ENCODE assay signal across 27 mouse cellular contexts in genomic region chr16:59836304-59836703, GRCm38 (mm10).
A peak's percentile ranks its signal among the peaks of the same experiment; 100 is the strongest.
DNase-seq lines count a peak whose midpoint lies in the region; ATAC-seq and TF ChIP-seq lines count a peak whose summit lies in the region.
"Had no signal": no experiment of that assay in that cellular context is flagged by ENCODE, and none has a peak within 500 bp of the region (broad histone marks: within the 10 kb centered on the region; RNA-seq: fewer than 3 reads in every experiment).

No protein-coding gene starts in this region.

- no peaks in the 10 kb centered on the region for H3K36me3 ChIP-seq in hindbrain, embryonic 13.5 days
- H3K36me3 ChIP-seq in hindbrain, embryonic 11.5 days (ENCODE audit: control insufficient read depth, insufficient read depth, low read length): no peaks in the 10 kb centered on the region
- no peaks in the 10 kb centered on the region for H3K36me3 ChIP-seq in midbrain, postnatal 0 days (ENCODE audit: insufficient read depth, low read length)
- H3K36me3 ChIP-seq in midbrain, embryonic 13.5 days: no peaks in the 10 kb centered on the region
- H3K36me3 ChIP-seq in hindbrain, embryonic 15.5 days: no peaks in the 10 kb centered on the region
- H3K36me3 ChIP-seq: embryonic facial prominence, embryonic 10.5 days; embryonic facial prominence, embryonic 13.5 days; forebrain, embryonic 12.5 days; forebrain, embryonic 15.5 days; G1E; heart, embryonic 12.5 days; heart, embryonic 15.5 days had no signal

- peak; percentile 60; the same call in 1 of the 2 replicates for ATAC-seq in hindbrain, embryonic 13.5 days (ENCODE audit: low FRiP score)
- ATAC-seq in hindbrain, embryonic 11.5 days (ENCODE audit: low FRiP score): no peak
- no peak for ATAC-seq in midbrain, postnatal 0 days (ENCODE audit: low FRiP score)
- ATAC-seq in midbrain, embryonic 13.5 days: no peak
- 0 out of 2 replicates have a peak, but pooled peaks have one; percentile 38 for ATAC-seq in hindbrain, embryonic 15.5 days (ENCODE audit: low FRiP score, low read depth)
- ATAC-seq: forebrain, embryonic 15.5 days; intestine, postnatal 0 days; Patski had no signal

- no peak overlapping the region for H3K9ac ChIP-seq in hindbrain, embryonic 13.5 days
- no peak overlapping the region for H3K9ac ChIP-seq in hindbrain, embryonic 11.5 days (ENCODE audit: low read depth, low read length)
- no peak overlapping the region for H3K9ac ChIP-seq in midbrain, postnatal 0 days (replicated peaks; ENCODE audit: low read length, poor library complexity, severe bottlenecking)
- H3K9ac ChIP-seq in midbrain, embryonic 13.5 days (replicated peaks): no peak overlapping the region
- no peak overlapping the region for H3K9ac ChIP-seq in hindbrain, embryonic 15.5 days
- H3K9ac ChIP-seq: embryonic facial prominence, embryonic 13.5 days; forebrain, embryonic 12.5 days; forebrain, embryonic 15.5 days; heart, embryonic 12.5 days; heart, embryonic 15.5 days had no signal

- no peaks in the 10 kb centered on the region for H3K27me3 ChIP-seq in hindbrain, embryonic 13.5 days
- no peaks in the 10 kb centered on the region for H3K27me3 ChIP-seq in hindbrain, embryonic 11.5 days (ENCODE audit: control insufficient read depth, insufficient read depth, low read length)
- no peaks in the 10 kb centered on the region for H3K27me3 ChIP-seq in midbrain, postnatal 0 days (ENCODE audit: insufficient read depth, low read length)
- no peaks in the 10 kb centered on the region for H3K27me3 ChIP-seq in midbrain, embryonic 13.5 days
- no peaks in the 10 kb centered on the region for H3K27me3 ChIP-seq in hindbrain, embryonic 15.5 days
- H3K27me3 ChIP-seq: CH12.LX; embryonic facial prominence, embryonic 13.5 days; forebrain, embryonic 12.5 days; forebrain, embryonic 15.5 days; heart, embryonic 12.5 days; heart, embryonic 15.5 days had no signal

- 66% methylated on average over 10 of the region's 10 CpGs for WGBS in hindbrain, embryonic 13.5 days
- WGBS in hindbrain, embryonic 11.5 days: 82% methylated on average over 10 of the region's 10 CpGs
- 80% methylated on average over 10 of the region's 10 CpGs for whole genome bisulfite sequencing in midbrain, postnatal 0 days
- WGBS in midbrain, embryonic 13.5 days: 89% methylated on average over 10 of the region's 10 CpGs
- 53% methylated on average over 10 of the region's 10 CpGs for WGBS in hindbrain, embryonic 15.5 days

- no peak overlapping the region for H3K4me3 ChIP-seq in hindbrain, embryonic 13.5 days
- H3K4me3 ChIP-seq in hindbrain, embryonic 11.5 days (ENCODE audit: low read depth, low read length): no peak overlapping the region
- no peak overlapping the region for H3K4me3 ChIP-seq in midbrain, postnatal 0 days (ENCODE audit: low read depth, low read length)
- no peak overlapping the region for H3K4me3 ChIP-seq in midbrain, embryonic 13.5 days (replicated peaks)
- no peak overlapping the region for H3K4me3 ChIP-seq in hindbrain, embryonic 15.5 days
- H3K4me3 ChIP-seq: embryonic facial prominence, embryonic 10.5 days; embryonic facial prominence, embryonic 13.5 days; erythroblast, embryonic 14.5 days; forebrain, embryonic 12.5 days; forebrain, embryonic 15.5 days; heart, embryonic 12.5 days; heart, embryonic 15.5 days had no signal

- peak overlapping the region; percentile 35; the same call in 1 of the 2 replicates for H3K27ac ChIP-seq in hindbrain, embryonic 13.5 days
- H3K27ac ChIP-seq in hindbrain, embryonic 11.5 days (ENCODE audit: low read depth, low read length): no peak overlapping the region
- H3K27ac ChIP-seq in midbrain, postnatal 0 days (ENCODE audit: low read depth, low read length): no peak overlapping the region
- no peak overlapping the region for H3K27ac ChIP-seq in midbrain, embryonic 13.5 days
- no peak overlapping the region; the same call in 1 of the 2 replicates for H3K27ac ChIP-seq in hindbrain, embryonic 15.5 days (replicated peaks)
- H3K27ac ChIP-seq: embryonic facial prominence, embryonic 10.5 days; embryonic facial prominence, embryonic 13.5 days; forebrain, embryonic 12.5 days; forebrain, embryonic 15.5 days; heart, embryonic 15.5 days had no signal

- TF ChIP-seq CTCF in midbrain, postnatal 0 days (IDR thresholded peaks at IDR 0.05): no peak

- H3K9me3 ChIP-seq in hindbrain, embryonic 13.5 days: peaks cover 3% of the 10 kb centered on the region; the same call in 1 of the 2 replicates
- H3K9me3 ChIP-seq in hindbrain, embryonic 11.5 days (ENCODE audit: control insufficient read depth, low read length): no peaks in the 10 kb centered on the region
- H3K9me3 ChIP-seq in midbrain, postnatal 0 days (ENCODE audit: low read length): no peaks in the 10 kb centered on the region
- H3K9me3 ChIP-seq in midbrain, embryonic 13.5 days: no peaks in the 10 kb centered on the region
- no peaks in the 10 kb centered on the region for H3K9me3 ChIP-seq in hindbrain, embryonic 15.5 days
- H3K9me3 ChIP-seq: embryonic facial prominence, embryonic 10.5 days; embryonic facial prominence, embryonic 13.5 days; forebrain, embryonic 12.5 days; forebrain, embryonic 15.5 days; G1E; heart, embryonic 12.5 days; heart, embryonic 15.5 days had no signal

- H3K4me2 ChIP-seq in hindbrain, embryonic 13.5 days: no peak overlapping the region
- H3K4me2 ChIP-seq in hindbrain, embryonic 11.5 days (replicated peaks; ENCODE audit: low read depth, low read length): no peak overlapping the region
- no peak overlapping the region for H3K4me2 ChIP-seq in midbrain, postnatal 0 days (ENCODE audit: low read depth, low read length, poor library complexity, severe bottlenecking)
- H3K4me2 ChIP-seq in midbrain, embryonic 13.5 days (replicated peaks): no peak overlapping the region
- no peak overlapping the region for H3K4me2 ChIP-seq in hindbrain, embryonic 15.5 days
- H3K4me2 ChIP-seq: embryonic facial prominence, embryonic 13.5 days; forebrain, embryonic 12.5 days; forebrain, embryonic 15.5 days; heart, embryonic 12.5 days; heart, embryonic 15.5 days had no signal

- DNase-seq in hindbrain, embryonic 11.5 days (ENCODE audit: low spot score): no peak
- DNase-seq in midbrain, postnatal 0 days (ENCODE audit: low spot score): peak; percentile 9
- no peak for DNase-seq in urinary bladder, postnatal 10 days (ENCODE audit: low spot score)
- DNase-seq: adrenal gland, postnatal 14 days; B cell, adult 2 months; cerebellum, adult 11-12 months; cerebellum, adult 8-10 months; cerebellum, postnatal 36 days; embryo, embryonic 11 days; gastrocnemius, postnatal 25 days; heart, adult 18-20 months; heart, postnatal 10 days; heart, postnatal 36 days had no signal

- peaks cover 3% of the 10 kb centered on the region; the same call in 1 of the 2 replicates for H3K4me1 ChIP-seq in hindbrain, embryonic 13.5 days (replicated peaks)
- H3K4me1 ChIP-seq in hindbrain, embryonic 11.5 days (replicated peaks; ENCODE audit: control insufficient read depth, insufficient read depth, low read length): no peaks in the 10 kb centered on the region
- H3K4me1 ChIP-seq in midbrain, postnatal 0 days (ENCODE audit: insufficient read depth, low read length): no peaks in the 10 kb centered on the region
- H3K4me1 ChIP-seq in midbrain, embryonic 13.5 days (replicated peaks): no peaks in the 10 kb centered on the region
- H3K4me1 ChIP-seq in hindbrain, embryonic 15.5 days (replicated peaks): no peaks in the 10 kb centered on the region
- H3K4me1 ChIP-seq: embryonic facial prominence, embryonic 10.5 days; embryonic facial prominence, embryonic 13.5 days; forebrain, embryonic 12.5 days; heart, embryonic 12.5 days; heart, embryonic 15.5 days had no signal

Comparison
In these comparisons a context has a peak if more than half of its experiments do, and no peak if none do; other contexts are left out.
1. ATAC-seq: peak in hindbrain, embryonic 13.5 days (single experiment) and hindbrain, embryonic 15.5 days (single experiment); none in hindbrain, embryonic 11.5 days (single experiment), midbrain, postnatal 0 days (single experiment) and midbrain, embryonic 13.5 days (single experiment).